Mouse (Mus musculus) kidney, embryonic 16.5 days (tissue): ENCODE data around the gene Robo2. TPM values are rescaled to one million over a fixed set of nuclear protein-coding genes. Genes with fewer than 3 reads are reported as not detected.

Experiments
- ATAC-seq: fragments of 200-750 bp; cut with Nextera tagmentation; 2 replicates; pipeline ENCODE4 v1.8.0; 2017; ENCODE audit warnings: moderate TSS enrichment; ENCODE audit not compliant: low FRiP score, low TSS enrichment
- H3K27ac ChIP-seq: fragments of 300-500 bp; sonication (generic); 2 replicates; pipeline ENCODE4 v1.5.1; 2014; ENCODE audit warnings: low read length
- H3K27me3 ChIP-seq: fragments of 300-500 bp; sonication (generic); 2 replicates; pipeline ENCODE4 v1.6.1; 2014; ENCODE audit warnings: low read length, control low read depth, mixed read lengths; ENCODE audit not compliant: insufficient read depth
- H3K36me3 ChIP-seq: fragments of 300-500 bp; sonication (generic); 2 replicates; pipeline ENCODE4 v1.6.1; 2014; ENCODE audit warnings: low read length, control low read depth, mixed read lengths; ENCODE audit not compliant: insufficient read depth
- H3K4me1 ChIP-seq: fragments of 300-500 bp; sonication (generic); 2 replicates; pipeline ENCODE4 v1.6.1; 2014; ENCODE audit warnings: low read length, control low read depth, mixed read lengths; ENCODE audit not compliant: insufficient read depth
- H3K4me2 ChIP-seq: fragments of 300-500 bp; sonication (generic); replicated peaks from 2 replicates; pipeline ENCODE4 v1.6.1; 2014; ENCODE audit warnings: low read depth, low read length
- H3K4me3 ChIP-seq: fragments of 300-500 bp; sonication (generic); 2 replicates; pipeline ENCODE4 v1.5.1; 2014; ENCODE audit warnings: mild to moderate bottlenecking, low read length
- H3K9ac ChIP-seq: fragments of 300-500 bp; sonication (generic); replicated peaks from 2 replicates; pipeline ENCODE4 v1.6.1; 2014; ENCODE audit warnings: low read length
- H3K9me3 ChIP-seq: fragments of 300-500 bp; sonication (generic); 2 replicates; pipeline ENCODE4 v1.6.1; 2016; ENCODE audit warnings: low read length, control low read depth
- WGBS: fragments of 180-500 bp; shearing (Covaris S2); extraction: QIAGEN DNeasy Blood & Tissue Kit; methylation state at CpG from one replicate; pipeline ENCODE4 v1.1.7; 2014; 5-methylcytosine and 5-hydroxymethylcytosine counted together
- polyA plus RNA-seq: library from polyadenylated mRNA; unstranded; fragments of >200 nt; fragmentation: Nextera tagmentation; extraction: Ambion mirVana; gene quantifications from 2 replicates; pipeline ENCODE4 v1.2.1, GENCODE M21; 2015

Robo2 gene
- polyA plus RNA-seq: 83.4 and 102 TPM in 2 replicates

DNA sequence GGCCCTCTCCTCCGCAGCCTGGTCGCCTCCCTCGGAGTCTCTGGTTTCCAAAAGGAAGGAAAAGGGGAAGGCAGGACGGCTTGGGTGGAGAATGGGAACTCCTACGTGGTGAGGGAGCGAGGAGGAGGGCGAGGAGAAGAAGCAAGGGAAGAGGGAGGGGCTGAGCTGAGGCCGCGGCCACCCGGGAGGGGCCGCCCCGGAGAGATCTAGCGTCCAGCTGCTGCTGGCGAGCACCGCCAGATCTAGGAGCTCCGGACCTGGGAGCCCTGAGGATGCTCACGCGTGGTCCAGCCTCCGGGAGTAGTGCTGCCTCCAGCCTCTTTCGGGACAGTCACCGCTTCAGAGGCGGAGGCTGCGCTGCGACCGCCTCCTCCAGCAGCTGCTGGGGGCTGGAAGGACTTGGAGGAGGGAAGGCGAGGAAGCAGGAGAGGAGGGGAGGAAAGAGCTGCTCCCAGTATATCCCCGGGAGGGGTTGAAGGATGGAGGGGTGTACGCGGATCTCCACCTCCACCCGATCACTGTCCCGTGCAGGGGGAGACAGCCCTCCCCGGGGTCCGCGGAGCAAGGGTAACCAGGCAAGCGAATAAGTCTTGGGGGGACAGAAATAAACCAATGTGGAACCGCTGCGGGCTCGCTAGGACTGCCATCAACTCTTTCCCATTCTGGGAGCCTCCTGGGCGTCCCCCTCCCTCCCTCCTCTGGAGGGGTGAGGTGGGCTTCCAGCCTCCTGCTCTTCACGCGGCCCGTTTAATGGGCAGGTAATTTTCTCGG is at the start of gene Robo2:
Gene Robo2, minus strand, starts transcription at position 345 of the 771 bp plus-strand sequence.
- no peaks in the 10 kb centered on the region for H3K36me3 ChIP-seq
- peaks cover 9% of the 10 kb centered on the region; the same call in 1 of the 2 replicates for H3K4me1 ChIP-seq
- peak within 1 kb of the TSS; percentile 95 for H3K4me2 ChIP-seq
- no peaks in the 10 kb centered on the region for H3K27me3 ChIP-seq
- H3K27ac ChIP-seq: peak within 1 kb of the TSS; percentile 65
- WGBS: under 1% methylated on average over 43 of the region's 43 CpGs
- H3K9ac ChIP-seq: peak within 1 kb of the TSS; percentile 74
- peak; percentile 94 for ATAC-seq
- peak within 1 kb of the TSS; percentile 69 for H3K4me3 ChIP-seq
- H3K9me3 ChIP-seq: no peaks in the 10 kb centered on the region

DNA sequence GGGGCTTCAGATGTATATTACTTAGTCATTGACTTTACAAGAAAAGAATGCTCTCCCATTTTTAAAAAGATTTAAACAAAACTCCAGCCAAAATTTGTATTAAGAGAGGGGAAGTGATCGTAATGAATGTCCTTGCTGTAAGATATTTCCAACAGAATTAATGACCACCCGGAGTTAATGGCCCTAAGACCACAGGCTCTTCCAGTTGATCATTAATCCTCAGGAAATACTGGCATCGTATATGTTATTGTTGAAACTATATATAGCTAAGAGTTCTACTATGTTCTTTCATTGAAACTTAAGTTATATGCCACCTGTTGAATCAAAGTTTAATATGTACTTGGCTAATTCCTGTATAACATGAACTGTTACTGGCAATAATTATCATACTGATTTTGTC is 46.5 kb upstream of the Robo2 start:
- H3K9me3 ChIP-seq: no peaks in the 10 kb centered on the region
- H3K4me3 ChIP-seq: no peak overlapping the region
- peaks cover 13% of the 10 kb centered on the region for H3K4me1 ChIP-seq
- H3K9ac ChIP-seq: no peak overlapping the region
- ATAC-seq: peak; percentile 85; the same call in 1 of the 2 replicates
- peak overlapping the region; percentile 65; the same call in 1 of the 2 replicates for H3K27ac ChIP-seq
- H3K27me3 ChIP-seq: no peaks in the 10 kb centered on the region
- peak overlapping the region; percentile 29 for H3K4me2 ChIP-seq
- 8% methylated on average over 3 of the region's 3 CpGs for WGBS
- H3K36me3 ChIP-seq: no peaks in the 10 kb centered on the region

DNA sequence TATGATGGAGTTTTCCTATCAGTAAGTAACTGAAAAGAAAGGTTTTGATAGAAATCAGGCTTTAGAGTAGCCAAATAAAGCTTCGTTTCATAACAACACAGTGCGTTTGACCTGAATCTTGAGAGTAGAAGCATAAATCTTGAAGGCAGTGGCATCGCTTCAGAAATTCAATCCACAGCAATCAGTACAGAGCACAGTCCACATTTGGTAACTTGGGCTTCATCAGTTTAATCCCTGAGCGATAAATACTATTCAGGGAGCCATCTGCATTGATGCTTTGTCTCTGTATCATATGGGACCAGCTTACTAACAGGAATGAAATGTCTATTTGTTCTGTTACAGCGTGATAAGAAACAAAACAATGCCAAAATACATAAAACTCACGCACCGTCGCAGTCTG is 46.1 kb upstream of the Robo2 start:
- peak overlapping the region; percentile 29 for H3K4me2 ChIP-seq
- no peaks in the 10 kb centered on the region for H3K27me3 ChIP-seq
- ATAC-seq: peak; percentile 73; the same call in 1 of the 2 replicates
- no peak overlapping the region for H3K9ac ChIP-seq
- H3K4me1 ChIP-seq: peaks cover 15% of the 10 kb centered on the region
- WGBS: 9% methylated on average over 8 of the region's 8 CpGs
- no peaks in the 10 kb centered on the region for H3K9me3 ChIP-seq
- peak overlapping the region; percentile 65; the same call in 1 of the 2 replicates for H3K27ac ChIP-seq
- no peaks in the 10 kb centered on the region for H3K36me3 ChIP-seq
- no peak overlapping the region for H3K4me3 ChIP-seq

DNA sequence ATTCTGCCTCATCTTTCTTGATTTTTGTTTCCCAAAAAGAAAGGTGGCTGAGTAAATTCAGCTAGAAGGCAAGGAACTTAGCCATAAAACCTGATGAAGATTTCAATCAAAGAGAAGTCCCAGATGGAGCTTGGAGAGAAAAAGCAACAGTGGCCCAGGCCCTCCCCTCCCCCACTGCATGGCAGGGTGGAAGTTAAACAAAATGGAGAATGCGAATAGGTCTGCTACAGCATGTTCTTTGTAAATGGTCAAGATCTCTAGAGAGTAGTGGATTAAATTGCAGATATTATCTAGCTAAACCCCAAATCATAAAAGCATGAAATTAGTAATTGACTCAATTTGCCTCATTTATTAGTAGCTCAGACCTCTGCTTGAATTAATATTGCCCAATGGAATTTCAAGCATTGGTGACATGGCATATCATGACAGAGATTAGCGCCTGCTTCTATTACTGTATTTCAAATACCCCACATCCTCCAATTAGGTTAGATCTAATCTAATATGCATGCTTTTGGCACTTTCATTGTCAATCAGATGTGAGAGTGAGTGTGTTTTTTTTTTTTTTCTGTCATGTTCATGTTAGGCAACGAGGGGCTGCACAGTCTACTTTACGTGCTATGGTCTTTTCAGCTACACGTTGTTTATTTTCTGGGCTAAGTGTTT is 45.3 kb upstream of the Robo2 start:
- H3K27ac ChIP-seq: peak overlapping the region; percentile 36
- ATAC-seq: no peak
- no peaks in the 10 kb centered on the region for H3K27me3 ChIP-seq
- H3K4me3 ChIP-seq: no peak overlapping the region
- no peaks in the 10 kb centered on the region for H3K36me3 ChIP-seq
- peaks cover 17% of the 10 kb centered on the region for H3K4me1 ChIP-seq
- H3K9ac ChIP-seq: no peak overlapping the region
- WGBS: 60% methylated on average over 5 of the region's 5 CpGs
- H3K4me2 ChIP-seq: no peak overlapping the region
- H3K9me3 ChIP-seq: no peaks in the 10 kb centered on the region

DNA sequence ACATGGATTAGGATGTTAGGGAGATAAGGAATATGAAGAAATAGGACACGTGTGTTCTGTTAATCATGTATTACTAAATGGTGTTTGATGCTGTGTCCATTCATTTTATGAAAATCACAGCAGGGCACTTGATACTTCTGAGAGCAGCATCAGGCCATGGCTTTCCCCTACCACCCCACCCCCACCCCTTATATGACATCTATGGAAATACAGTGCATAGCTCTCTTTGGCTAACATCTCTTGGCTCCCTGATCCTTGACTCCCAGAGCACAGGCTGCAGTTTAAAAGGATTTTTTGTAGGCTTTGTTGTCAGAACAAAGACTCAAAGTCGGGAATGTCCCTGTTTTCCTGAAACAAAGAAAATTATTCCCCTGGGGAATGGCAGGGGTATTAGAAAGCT is 43.6 kb upstream of the Robo2 start:
- H3K27me3 ChIP-seq: no peaks in the 10 kb centered on the region
- 55% methylated on average over 2 of the region's 2 CpGs for WGBS
- ATAC-seq: no peak

DNA sequence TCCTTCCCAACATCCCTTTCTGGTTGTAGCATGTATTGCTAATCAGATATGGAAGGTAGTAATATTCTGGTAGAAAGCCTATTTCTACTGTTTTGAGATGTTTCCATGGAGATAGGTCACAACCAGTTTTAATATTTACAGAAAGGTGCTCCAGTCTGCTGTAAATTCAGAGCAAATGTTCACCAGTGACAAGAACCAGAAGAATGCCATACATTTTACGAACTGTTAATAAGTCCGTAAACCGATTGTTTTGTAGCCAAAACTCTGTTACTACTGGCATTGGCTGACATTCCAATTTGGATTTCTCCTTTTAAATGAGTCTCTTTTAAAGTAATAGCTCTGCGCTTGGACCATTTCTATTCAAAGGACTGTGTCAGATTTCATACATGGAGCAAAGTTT is 36.4 kb upstream of the Robo2 start:
- WGBS: 85% methylated on average over 4 of the region's 4 CpGs
- Histone ChIP-seq H3K9me3 (no peaks in the 10 kb centered on the region), H3K4me1 (peaks cover 6% of the 10 kb centered on the region; the same call in 1 of the 2 replicates), H3K36me3 (no peaks in the 10 kb centered on the region), H3K9ac (no peak overlapping the region), H3K27ac (no peak overlapping the region), H3K4me2 (no peak overlapping the region), H3K27me3 (no peaks in the 10 kb centered on the region), H3K4me3 (no peak overlapping the region)
- no peak for ATAC-seq

More for the DNA sequence above, 43.6 kb upstream of the Robo2 start:
- no peak overlapping the region for H3K9ac ChIP-seq
- no peak overlapping the region for H3K4me2 ChIP-seq
- no peaks in the 10 kb centered on the region for H3K36me3 ChIP-seq
- peaks cover 17% of the 10 kb centered on the region for H3K4me1 ChIP-seq
- no peak overlapping the region for H3K4me3 ChIP-seq
- no peaks in the 10 kb centered on the region for H3K9me3 ChIP-seq
- no peak overlapping the region for H3K27ac ChIP-seq

DNA sequence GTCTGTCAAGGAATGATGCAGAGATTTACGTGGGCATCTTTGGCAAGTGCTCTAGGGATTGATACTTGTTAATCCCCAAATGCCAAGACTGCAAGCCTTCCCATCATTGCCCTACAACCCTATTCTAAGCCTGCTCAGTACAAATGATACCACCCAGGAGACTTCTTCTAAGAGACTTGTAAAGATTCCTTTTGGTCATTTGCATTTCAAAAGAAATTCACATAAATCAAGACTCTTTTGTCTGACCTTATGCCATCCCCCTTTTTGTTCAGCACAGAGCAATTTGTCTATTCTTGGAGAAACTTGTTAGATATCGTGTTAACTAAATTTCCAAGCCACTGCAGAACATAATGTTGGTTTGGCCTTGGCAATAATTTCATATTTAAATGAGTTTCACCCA is 15.4 kb upstream of the Robo2 start:
- 67% methylated on average over 2 of the region's 2 CpGs for WGBS

DNA sequence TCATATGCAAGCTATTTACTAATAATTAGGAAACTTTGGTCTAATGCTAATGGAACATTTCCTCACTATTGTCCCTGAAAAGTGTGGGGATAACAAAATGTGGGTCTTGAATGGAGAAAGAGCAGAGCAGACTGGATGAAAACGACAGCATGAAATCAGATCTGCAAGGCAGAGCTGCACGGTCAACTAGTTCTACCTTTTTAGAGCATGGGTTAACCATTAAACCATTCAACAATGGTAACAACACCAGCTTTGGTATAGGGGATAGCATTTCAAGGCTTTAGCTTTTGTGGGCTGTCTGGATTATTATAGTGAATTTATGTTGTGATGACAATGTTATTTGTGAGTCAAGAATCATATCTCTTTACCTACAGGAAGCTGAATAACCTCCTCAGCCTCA is 8.7 kb upstream of the Robo2 start:
- no peak overlapping the region for H3K4me3 ChIP-seq
- peaks cover 11% of the 10 kb centered on the region; the same call in 1 of the 2 replicates for H3K4me1 ChIP-seq
- H3K4me2 ChIP-seq: no peak overlapping the region
- 44% methylated on average over 2 of the region's 2 CpGs for WGBS
- no peak overlapping the region for H3K27ac ChIP-seq
- peak; percentile 75; the same call in 1 of the 2 replicates for ATAC-seq
- no peaks in the 10 kb centered on the region for H3K9me3 ChIP-seq
- no peak overlapping the region for H3K9ac ChIP-seq
- H3K27me3 ChIP-seq: no peaks in the 10 kb centered on the region
- H3K36me3 ChIP-seq: no peaks in the 10 kb centered on the region

More for the DNA sequence above, 15.4 kb upstream of the Robo2 start:
- H3K27ac ChIP-seq: no peak overlapping the region
- H3K9me3 ChIP-seq: no peaks in the 10 kb centered on the region
- H3K27me3 ChIP-seq: no peaks in the 10 kb centered on the region
- no peak for ATAC-seq
- H3K36me3 ChIP-seq: no peaks in the 10 kb centered on the region
- 0 out of 2 replicates have a peak, but pooled peaks cover 2% of the 10 kb centered on the region for H3K4me1 ChIP-seq
- no peak overlapping the region for H3K9ac ChIP-seq
- no peak overlapping the region for H3K4me2 ChIP-seq
- H3K4me3 ChIP-seq: no peak overlapping the region

DNA sequence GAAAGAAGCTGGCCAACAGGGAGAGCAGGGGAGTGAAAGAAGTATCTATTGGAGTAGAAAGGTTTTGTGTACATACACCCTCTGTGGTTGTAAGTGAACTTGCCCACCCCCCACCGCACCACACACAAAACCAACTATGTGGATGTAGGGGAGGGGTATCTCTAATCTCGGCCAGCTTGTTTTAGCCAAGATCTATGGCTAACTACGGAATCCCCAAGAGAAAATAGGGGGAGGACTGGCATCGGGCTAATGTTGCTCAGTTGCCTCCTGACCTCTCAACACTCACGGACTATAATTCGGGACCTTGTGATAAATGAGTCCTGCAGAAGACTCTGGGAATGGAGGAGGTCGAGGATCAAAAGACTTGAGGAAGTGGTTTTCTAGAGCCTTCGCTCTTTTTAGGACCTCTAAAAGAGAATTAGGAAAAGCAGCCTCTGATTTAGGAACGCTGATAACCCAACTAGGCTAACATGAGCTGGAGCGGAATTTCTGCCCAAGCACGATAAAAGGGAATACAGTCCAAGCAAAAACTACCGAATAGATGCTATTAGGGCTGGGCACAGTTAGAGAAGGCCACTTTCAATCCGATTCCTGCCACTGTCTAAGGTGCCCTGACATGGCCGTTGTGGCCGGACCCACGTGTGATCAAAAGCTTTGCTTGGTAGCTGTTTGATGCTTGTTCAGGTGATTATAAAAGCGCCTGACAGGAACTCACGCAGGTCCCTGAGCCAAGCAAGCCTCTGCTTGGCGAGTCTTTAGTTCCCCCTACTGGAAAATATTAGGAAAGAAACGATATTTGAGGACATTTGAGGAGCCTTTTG is 1.1 kb upstream of the Robo2 start:
- H3K9me3 ChIP-seq: no peaks in the 10 kb centered on the region
- H3K27ac ChIP-seq: peak overlapping the region; percentile 65
- peak overlapping the region; percentile 95 for H3K4me2 ChIP-seq
- ATAC-seq: peak; percentile 36
- H3K4me1 ChIP-seq: peaks cover 9% of the 10 kb centered on the region; the same call in 1 of the 2 replicates
- H3K27me3 ChIP-seq: no peaks in the 10 kb centered on the region
- H3K36me3 ChIP-seq: no peaks in the 10 kb centered on the region
- WGBS: under 1% methylated on average over 20 of the region's 20 CpGs
- peak overlapping the region; percentile 69 for H3K4me3 ChIP-seq
- H3K9ac ChIP-seq: peak overlapping the region; percentile 45
